Mouse (Mus musculus): ENCODE measurements at regions not wholly inside any gene's neighbourhood (a gene's known extent, or its start where the extent isn't known, plus 50 kb on each side); places are given as distances from the start of the nearest gene placed in this dataset.

- ATAC-seq, result no peak
- no peak overlapping the region for H3K4me2 ChIP-seq (ENCODE audit: low read depth, low read length)
- no peak overlapping the region for H3K4me3 ChIP-seq (ENCODE audit: low read length)
- no peaks in the 10 kb centered on the region for H3K36me3 ChIP-seq (ENCODE audit: control insufficient read depth, insufficient read depth, low read length)
- H3K27ac ChIP-seq (ENCODE audit: low read length), result no peak overlapping the region
- no peaks in the 10 kb centered on the region for H3K4me1 ChIP-seq (ENCODE audit: control insufficient read depth, insufficient read depth, low read length)
- H3K9me3 ChIP-seq (ENCODE audit: control insufficient read depth, low read length), result no peaks in the 10 kb centered on the region
- no peaks in the 10 kb centered on the region for H3K27me3 ChIP-seq (replicated peaks; ENCODE audit: control insufficient read depth, insufficient read depth, low read length)
- H3K9ac ChIP-seq (ENCODE audit: low read depth, low read length), result no peak overlapping the region
- WGBS, result 34% methylated on average over 3 of the region's 3 CpGs
Measured at GRCm38 (mm10) chr12:71767896-71768295, 63.0 kb upstream of the Daam1 start.

DNA sequence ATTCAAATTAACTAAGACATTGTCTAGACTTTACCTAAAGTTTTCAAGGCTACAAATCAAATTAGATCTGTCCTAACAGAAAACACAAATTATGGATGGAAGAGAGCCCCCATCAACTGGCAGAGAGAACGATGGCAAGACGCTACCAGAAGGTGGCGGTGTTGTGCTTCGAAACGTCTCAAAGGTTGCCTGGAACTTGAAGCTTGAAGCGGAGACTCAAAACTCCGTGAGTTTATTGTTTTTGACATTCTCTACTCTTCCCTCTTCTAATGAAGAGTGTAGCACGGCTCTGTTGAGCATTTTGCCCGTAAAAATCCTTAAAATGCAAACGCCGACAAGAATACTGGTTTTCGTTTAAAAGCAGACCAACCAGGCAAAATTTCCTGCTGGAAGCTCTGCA lies 62.4 kb upstream of the Daam1 start:
- H3K27me3 ChIP-seq (replicated peaks; ENCODE audit: control insufficient read depth, insufficient read depth, low read length), result no peaks in the 10 kb centered on the region
- 2% methylated on average over 12 of the region's 12 CpGs for WGBS
- H3K27ac ChIP-seq (ENCODE audit: low read length), result no peak overlapping the region
- H3K4me2 ChIP-seq (ENCODE audit: low read depth, low read length), result peak overlapping the region; percentile 60
- H3K36me3 ChIP-seq (ENCODE audit: control insufficient read depth, insufficient read depth, low read length), result no peaks in the 10 kb centered on the region
- ATAC-seq, result 0 out of 2 replicates have a peak, but pooled peaks have one; percentile 9
- H3K4me1 ChIP-seq (ENCODE audit: control insufficient read depth, insufficient read depth, low read length), result no peaks in the 10 kb centered on the region
- no peaks in the 10 kb centered on the region for H3K9me3 ChIP-seq (ENCODE audit: control insufficient read depth, low read length)
- H3K9ac ChIP-seq (ENCODE audit: low read depth, low read length), result no peak overlapping the region
- peak overlapping the region; percentile 39 for H3K4me3 ChIP-seq (ENCODE audit: low read length)

GRCm38 (mm10) chr12:71768890-71769289 lies 62.0 kb upstream of the Daam1 start:
- WGBS, result 20% methylated on average over 9 of the region's 9 CpGs
- Histone ChIP-seq H3K9me3 (ENCODE audit: control insufficient read depth, low read length) (no peaks in the 10 kb centered on the region), H3K27ac (ENCODE audit: low read length) (no peak overlapping the region), H3K36me3 (ENCODE audit: control insufficient read depth, insufficient read depth, low read length) (no peaks in the 10 kb centered on the region), H3K27me3 (replicated peaks; ENCODE audit: control insufficient read depth, insufficient read depth, low read length) (no peaks in the 10 kb centered on the region), H3K4me1 (ENCODE audit: control insufficient read depth, insufficient read depth, low read length) (no peaks in the 10 kb centered on the region), H3K4me3 (ENCODE audit: low read length) (peak overlapping the region; percentile 39), H3K4me2 (ENCODE audit: low read depth, low read length) (peak overlapping the region; percentile 60), H3K9ac (ENCODE audit: low read depth, low read length) (no peak overlapping the region)
- no peak for ATAC-seq

DNA sequence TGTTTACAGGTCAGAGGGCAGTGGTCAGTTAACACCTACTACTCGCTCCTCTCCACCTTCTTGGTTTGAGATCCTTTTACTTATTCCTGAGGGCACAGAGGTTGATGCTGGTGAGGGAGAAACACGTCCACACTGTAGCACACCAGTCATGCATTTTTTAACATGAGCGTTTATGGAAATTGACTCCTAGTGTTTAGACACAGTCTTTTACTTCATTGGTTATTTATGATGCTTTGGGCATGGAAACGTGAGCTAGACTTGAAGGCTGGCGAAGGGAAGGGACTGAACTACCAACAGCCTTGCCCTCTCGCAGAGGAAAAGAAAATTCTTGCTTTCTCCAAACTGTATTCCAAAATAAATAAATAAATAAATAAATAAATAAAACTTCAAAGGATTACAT lies 61.6 kb upstream of the Daam1 start:
- WGBS, result 57% methylated on average over 6 of the region's 6 CpGs
- Histone ChIP-seq H3K4me2 (ENCODE audit: low read depth, low read length) (no peak overlapping the region), H3K4me3 (ENCODE audit: low read length) (no peak overlapping the region), H3K9ac (ENCODE audit: low read depth, low read length) (no peak overlapping the region), H3K27ac (ENCODE audit: low read length) (no peak overlapping the region), H3K4me1 (ENCODE audit: control insufficient read depth, insufficient read depth, low read length) (no peaks in the 10 kb centered on the region), H3K9me3 (ENCODE audit: control insufficient read depth, low read length) (no peaks in the 10 kb centered on the region), H3K36me3 (ENCODE audit: control insufficient read depth, insufficient read depth, low read length) (no peaks in the 10 kb centered on the region), H3K27me3 (replicated peaks; ENCODE audit: control insufficient read depth, insufficient read depth, low read length) (no peaks in the 10 kb centered on the region)
- ATAC-seq, result no peak

DNA sequence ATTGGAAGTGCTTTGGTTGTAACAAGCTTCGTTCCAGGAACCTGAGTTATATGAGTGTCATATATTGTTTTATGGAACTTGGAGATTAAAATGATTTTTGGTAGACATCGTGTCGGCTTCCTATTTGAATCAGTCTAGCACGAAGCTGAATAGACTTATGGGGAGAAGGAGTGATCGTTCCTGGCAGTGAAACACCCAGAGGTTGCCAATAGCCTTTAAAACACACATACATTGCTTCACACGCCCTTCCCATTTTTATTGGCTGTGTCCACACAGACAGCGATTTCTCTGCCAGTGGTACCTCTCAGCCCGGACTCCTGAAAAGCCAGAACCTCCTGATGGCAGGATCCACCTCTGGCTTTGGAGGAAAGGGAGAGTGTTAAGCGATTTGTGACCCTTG lies 57.0 kb upstream of the Daam1 start:
- 68% methylated on average over 9 of the region's 9 CpGs for WGBS

DNA sequence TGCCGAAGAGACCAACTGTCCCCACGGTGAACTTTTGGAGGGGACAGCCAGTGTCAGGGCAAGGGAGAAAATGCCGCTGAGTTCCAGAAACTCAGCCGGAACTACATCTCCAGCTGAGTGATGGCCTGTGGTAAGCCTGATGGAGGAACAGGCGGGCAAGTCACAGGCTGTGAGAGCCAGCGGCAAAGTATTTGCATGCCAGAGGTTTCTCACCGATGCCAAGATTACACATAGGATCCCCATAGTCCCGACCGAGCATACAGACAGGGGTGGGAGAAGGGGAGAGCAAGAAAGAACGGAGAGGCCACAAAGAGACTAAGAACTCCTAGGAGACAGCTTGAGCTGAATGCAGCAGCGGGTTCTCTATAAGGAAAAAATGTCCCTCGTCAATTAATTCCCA lies 55.8 kb upstream of the Daam1 start:
- H3K4me3 ChIP-seq (ENCODE audit: low read length), result no peak overlapping the region
- no peak for ATAC-seq
- 79% methylated on average over 12 of the region's 12 CpGs for WGBS
- no peak overlapping the region for H3K4me2 ChIP-seq (ENCODE audit: low read depth, low read length)
- H3K9ac ChIP-seq (ENCODE audit: low read depth, low read length), result no peak overlapping the region
- no peaks in the 10 kb centered on the region for H3K9me3 ChIP-seq (ENCODE audit: control insufficient read depth, low read length)
- H3K36me3 ChIP-seq (ENCODE audit: control insufficient read depth, insufficient read depth, low read length), result no peaks in the 10 kb centered on the region
- H3K4me1 ChIP-seq (ENCODE audit: control insufficient read depth, insufficient read depth, low read length), result peaks cover 5% of the 10 kb centered on the region; the same call in 1 of the 2 replicates
- no peaks in the 10 kb centered on the region for H3K27me3 ChIP-seq (replicated peaks; ENCODE audit: control insufficient read depth, insufficient read depth, low read length)
- no peak overlapping the region for H3K27ac ChIP-seq (ENCODE audit: low read length)

More for the DNA sequence above, 57.0 kb upstream of the Daam1 start:
- Histone ChIP-seq H3K4me2 (ENCODE audit: low read depth, low read length) (no peak overlapping the region), H3K4me1 (ENCODE audit: control insufficient read depth, insufficient read depth, low read length) (peaks cover 5% of the 10 kb centered on the region; the same call in 1 of the 2 replicates), H3K36me3 (ENCODE audit: control insufficient read depth, insufficient read depth, low read length) (no peaks in the 10 kb centered on the region), H3K4me3 (ENCODE audit: low read length) (no peak overlapping the region), H3K9me3 (ENCODE audit: control insufficient read depth, low read length) (no peaks in the 10 kb centered on the region), H3K9ac (ENCODE audit: low read depth, low read length) (no peak overlapping the region), H3K27ac (ENCODE audit: low read length) (no peak overlapping the region), H3K27me3 (replicated peaks; ENCODE audit: control insufficient read depth, insufficient read depth, low read length) (no peaks in the 10 kb centered on the region)
- ATAC-seq, result no peak

GRCm38 (mm10) chr12:71778137-71778536 lies 52.7 kb upstream of the Daam1 start:
- no peak overlapping the region for H3K27ac ChIP-seq (ENCODE audit: low read length)
- 17% methylated on average over 14 of the region's 14 CpGs for WGBS
- H3K4me3 ChIP-seq (ENCODE audit: low read length), result peak overlapping the region; percentile 1; the same call in 1 of the 2 replicates
- 0 out of 2 replicates have a peak, but pooled peaks have one; percentile 23 for ATAC-seq
- H3K4me1 ChIP-seq (ENCODE audit: control insufficient read depth, insufficient read depth, low read length), result peaks cover 5% of the 10 kb centered on the region; the same call in 1 of the 2 replicates
- H3K27me3 ChIP-seq (replicated peaks; ENCODE audit: control insufficient read depth, insufficient read depth, low read length), result no peaks in the 10 kb centered on the region
- no peak overlapping the region for H3K9ac ChIP-seq (ENCODE audit: low read depth, low read length)
- H3K36me3 ChIP-seq (ENCODE audit: control insufficient read depth, insufficient read depth, low read length), result no peaks in the 10 kb centered on the region
- no peaks in the 10 kb centered on the region for H3K9me3 ChIP-seq (ENCODE audit: control insufficient read depth, low read length)
- H3K4me2 ChIP-seq (ENCODE audit: low read depth, low read length), result peak overlapping the region; percentile 45

DNA sequence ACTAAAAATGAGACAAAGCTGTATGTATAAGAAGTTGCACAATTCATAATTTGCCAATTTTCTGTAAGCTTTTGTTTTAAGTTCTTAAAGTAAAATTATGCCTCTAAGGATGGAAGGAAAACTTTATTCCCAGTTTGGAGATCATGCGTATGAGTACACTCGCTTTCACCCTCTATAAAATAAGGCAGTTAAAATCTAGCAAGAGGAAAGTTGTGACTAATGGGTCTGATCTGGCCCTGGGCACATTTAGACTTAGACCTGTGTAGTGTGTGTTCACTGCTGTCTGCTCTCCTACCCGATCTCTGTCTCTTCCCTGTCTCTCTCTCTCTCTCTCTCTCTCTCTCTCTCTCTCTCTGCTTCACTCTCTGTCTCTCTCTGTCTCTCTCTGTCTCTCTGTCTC lies 51.9 kb upstream of the Daam1 start:
- Histone ChIP-seq H3K27me3 (replicated peaks; ENCODE audit: control insufficient read depth, insufficient read depth, low read length) (no peaks in the 10 kb centered on the region), H3K9ac (ENCODE audit: low read depth, low read length) (no peak overlapping the region), H3K36me3 (ENCODE audit: control insufficient read depth, insufficient read depth, low read length) (no peaks in the 10 kb centered on the region), H3K4me2 (ENCODE audit: low read depth, low read length) (no peak overlapping the region), H3K27ac (ENCODE audit: low read length) (no peak overlapping the region), H3K4me3 (ENCODE audit: low read length) (no peak overlapping the region), H3K4me1 (ENCODE audit: control insufficient read depth, insufficient read depth, low read length) (peaks cover 5% of the 10 kb centered on the region; the same call in 1 of the 2 replicates), H3K9me3 (ENCODE audit: control insufficient read depth, low read length) (no peaks in the 10 kb centered on the region)
- WGBS, result 85% methylated on average over 3 of the region's 3 CpGs
- no peak for ATAC-seq

DNA sequence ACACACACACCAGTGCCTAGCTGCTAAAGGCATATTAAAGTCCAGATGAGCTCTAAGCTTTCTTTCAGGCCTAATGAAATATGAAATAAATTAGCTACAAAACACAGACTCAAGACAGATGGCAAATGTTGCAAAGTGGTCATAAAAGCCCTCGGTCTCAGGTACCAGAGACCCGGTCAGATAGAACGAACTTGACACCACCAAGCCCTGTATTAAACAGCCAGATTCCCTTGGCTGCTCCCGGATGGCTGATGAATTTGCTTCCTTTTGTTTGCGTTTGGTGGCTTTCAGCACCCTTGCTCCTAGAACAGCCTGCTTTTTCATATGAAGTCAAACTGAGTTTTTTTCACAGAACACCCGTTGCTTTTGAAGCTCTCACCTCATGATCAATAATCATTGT lies 51.5 kb upstream of the Daam1 start:
- 36% methylated on average over 6 of the region's 6 CpGs for whole genome bisulfite sequencing
- Histone ChIP-seq H3K4me3 (ENCODE audit: low read length) (no peak overlapping the region), H3K27me3 (replicated peaks; ENCODE audit: control insufficient read depth, insufficient read depth, low read length) (no peaks in the 10 kb centered on the region), H3K4me1 (ENCODE audit: control insufficient read depth, insufficient read depth, low read length) (peaks cover 5% of the 10 kb centered on the region; the same call in 1 of the 2 replicates), H3K9me3 (ENCODE audit: control insufficient read depth, low read length) (no peaks in the 10 kb centered on the region), H3K4me2 (ENCODE audit: low read depth, low read length) (no peak overlapping the region), H3K27ac (ENCODE audit: low read length) (no peak overlapping the region), H3K36me3 (ENCODE audit: control insufficient read depth, insufficient read depth, low read length) (no peaks in the 10 kb centered on the region), H3K9ac (ENCODE audit: low read depth, low read length) (no peak overlapping the region)
- ATAC-seq, result no peak

All from intestine, embryonic 16.5 days (tissue).